ENCODE assay signal across 8 mouse cellular contexts in genomic region chr14:55490361-55491201, GRCm38 (mm10). TPM values are rescaled to one million over a fixed set of nuclear protein-coding genes. Genes with fewer than 3 reads are reported as not detected.
DNase-seq lines count a peak whose midpoint lies in the region; ATAC-seq and TF ChIP-seq lines count a peak whose summit lies in the region.

Gene Carmil3, plus strand, starts transcription at chr14:55490651.

- DNase-seq in forebrain, embryonic 14.5 days (ENCODE audit: low spot score) = peak; percentile 96
- peak; percentile 70 to 75 for DNase-seq in heart, postnatal 14 days
- peak; percentile 86 to 89 for DNase-seq in layer of hippocampus, adult 18-20 months (ENCODE audit: low spot score in 2 of 2)
- peak; percentile 62 for DNase-seq in liver, postnatal 0 days
- DNase-seq in thymus, adult 18-20 months = peak; percentile 59 to 66

- H3K4me3 ChIP-seq in E14TG2a.4 (replicated peaks; ENCODE audit: low read length) = peak within 1 kb of the TSS; percentile 88
- peak within 1 kb of the TSS; percentile 60 for H3K4me3 ChIP-seq in brown adipose tissue, adult 24 weeks (ENCODE audit: insufficient read depth, low read depth, low read length)
- peak within 1 kb of the TSS; percentile 78 for H3K4me3 ChIP-seq in forebrain, embryonic 14.5 days (ENCODE audit: low read depth, low read length)
- peak within 1 kb of the TSS; percentile 65 for H3K4me3 ChIP-seq in liver, postnatal 0 days (ENCODE audit: low read depth, low read length)
- peak within 1 kb of the TSS; percentile 75 for H3K4me3 ChIP-seq in neural tube, embryonic 14.5 days (ENCODE audit: low read depth, low read length)

- peak within 1 kb of the TSS; percentile 95 for H3K9ac ChIP-seq in forebrain, embryonic 14.5 days (ENCODE audit: low read length)
- peak within 1 kb of the TSS; percentile 40; the same call in 1 of the 2 replicates for H3K9ac ChIP-seq in liver, postnatal 0 days (replicated peaks)
- peak within 1 kb of the TSS; percentile 82 for H3K9ac ChIP-seq in neural tube, embryonic 14.5 days (replicated peaks; ENCODE audit: low read depth, low read length)

- peaks cover 41% of the 10 kb centered on the region for H3K4me1 ChIP-seq in E14TG2a.4 (replicated peaks; ENCODE audit: low read depth, low read length)
- H3K4me1 ChIP-seq in brown adipose tissue, adult 24 weeks (ENCODE audit: control insufficient read depth, insufficient read depth, insufficient read length, low read length) = no peaks in the 10 kb centered on the region
- H3K4me1 ChIP-seq in forebrain, embryonic 14.5 days (ENCODE audit: control insufficient read depth, insufficient read depth, low read length) = peaks cover 9% of the 10 kb centered on the region
- peaks cover 17% of the 10 kb centered on the region for H3K4me1 ChIP-seq in liver, postnatal 0 days (ENCODE audit: insufficient read depth)
- peaks cover 3% of the 10 kb centered on the region; the same call in 1 of the 2 replicates for H3K4me1 ChIP-seq in neural tube, embryonic 14.5 days (ENCODE audit: control insufficient read depth, insufficient read depth, low read length)

- ATAC-seq in forebrain, embryonic 14.5 days = peak; percentile 92
- ATAC-seq in liver, postnatal 0 days = peak; percentile 68
- peak; percentile 93 for ATAC-seq in neural tube, embryonic 14.5 days (ENCODE audit: low read depth)

- H3K9me3 ChIP-seq in E14TG2a.4 (ENCODE audit: low read length) = no peaks in the 10 kb centered on the region
- no peaks in the 10 kb centered on the region for H3K9me3 ChIP-seq in forebrain, embryonic 14.5 days (replicated peaks; ENCODE audit: control insufficient read depth, low read length)
- H3K9me3 ChIP-seq in liver, postnatal 0 days (ENCODE audit: low read length) = no peaks in the 10 kb centered on the region
- no peaks in the 10 kb centered on the region for H3K9me3 ChIP-seq in neural tube, embryonic 14.5 days (ENCODE audit: control insufficient read depth, low read length)

- H3K27ac ChIP-seq in brown adipose tissue, adult 24 weeks (replicated peaks; ENCODE audit: low read depth, low read length) = no peak within 1 kb of the TSS
- peak within 1 kb of the TSS; percentile 95 for H3K27ac ChIP-seq in forebrain, embryonic 14.5 days (ENCODE audit: low read depth, low read length)
- no peak within 1 kb of the TSS for H3K27ac ChIP-seq in liver, postnatal 0 days (ENCODE audit: low read depth)
- H3K27ac ChIP-seq in neural tube, embryonic 14.5 days (ENCODE audit: low read depth, low read length) = peak within 1 kb of the TSS; percentile 93

- intact Hi-C loops in heart, postnatal 14 days (cut with DNase I) = loop anchor here (10.0 kb wide), 1 partner anchor 254 kb away; the partner anchor contains the start of genes Dhrs1 and Nop9

- no peak for TF ChIP-seq CTCF in E14TG2a.4 (conservative IDR thresholded peaks at IDR 0.05; ENCODE audit: low read length)
- TF ChIP-seq CTCF in liver, postnatal 0 days (IDR thresholded peaks at IDR 0.05; ENCODE audit: low read depth) = no peak

- peaks cover 52% of the 10 kb centered on the region for H3K27me3 ChIP-seq in E14TG2a.4 (ENCODE audit: insufficient read depth, low read length)
- no peaks in the 10 kb centered on the region for H3K27me3 ChIP-seq in forebrain, embryonic 14.5 days (replicated peaks; ENCODE audit: control insufficient read depth, insufficient read depth, low read length)
- H3K27me3 ChIP-seq in liver, postnatal 0 days (ENCODE audit: insufficient read depth, low read length) = peaks cover 15% of the 10 kb centered on the region; the same call in 1 of the 2 replicates
- H3K27me3 ChIP-seq in neural tube, embryonic 14.5 days (ENCODE audit: control insufficient read depth, insufficient read depth, low read length) = no peaks in the 10 kb centered on the region

- peak within 1 kb of the TSS; percentile 82 for H3K4me2 ChIP-seq in forebrain, embryonic 14.5 days (ENCODE audit: low read length)
- H3K4me2 ChIP-seq in liver, postnatal 0 days (ENCODE audit: low read depth, low read length) = peak within 1 kb of the TSS; percentile 96
- peak within 1 kb of the TSS; percentile 67 for H3K4me2 ChIP-seq in neural tube, embryonic 14.5 days (ENCODE audit: low read depth, low read length)

- no peaks in the 10 kb centered on the region for H3K36me3 ChIP-seq in E14TG2a.4 (ENCODE audit: insufficient read depth, low read length)
- H3K36me3 ChIP-seq in forebrain, embryonic 14.5 days (ENCODE audit: control insufficient read depth, insufficient read depth, low read length) = peaks cover 21% of the 10 kb centered on the region
- peaks cover 13% of the 10 kb centered on the region for H3K36me3 ChIP-seq in liver, postnatal 0 days (replicated peaks; ENCODE audit: insufficient read depth, low read length)
- H3K36me3 ChIP-seq in neural tube, embryonic 14.5 days (ENCODE audit: control insufficient read depth, insufficient read depth, low read length) = peaks cover 16% of the 10 kb centered on the region; the same call in 1 of the 2 replicates

- TF ChIP-seq EP300 in liver, postnatal 0 days (IDR thresholded peaks at IDR 0.05; ENCODE audit: low read depth) = no peak

- under 1% methylated on average over 54 of the region's 68 CpGs for WGBS in forebrain, embryonic 14.5 days
- 4% methylated on average over 49 of the region's 68 CpGs for WGBS in liver, postnatal 0 days (ENCODE audit: insufficient replicate concordance)
- WGBS in neural tube, embryonic 14.5 days = under 1% methylated on average over 64 of the region's 68 CpGs

RNA-seq across cellular contexts. Expression of gene Carmil3, which starts in this region (rescaled TPM):
- polyA plus RNA-seq in brown adipose tissue, adult 24 weeks (2012; ENCODE audit: insufficient read depth, insufficient read length, missing spikeins) = 0.48 and 0.54 TPM in 2 replicates
- 21.9 and 26.5 TPM in 2 replicates for polyA plus RNA-seq in forebrain, embryonic 14.5 days (2014; fragmentation: Nextera tagmentation; extraction: Ambion mirVana)
- total RNA-seq in heart, postnatal 14 days (2021) = 1 to 10 TPM; 2.5 to 5.5 TPM
- total RNA-seq in layer of hippocampus, adult 18-20 months (2021) = 10 to 100 TPM; 46.8 to 50.8 TPM
- 0.06 and 0.08 TPM in 2 replicates for polyA plus RNA-seq in liver, postnatal 0 days (2015; fragmentation: Nextera tagmentation; extraction: Ambion mirVana)
- polyA plus RNA-seq in neural tube, embryonic 14.5 days (2014; fragmentation: Nextera tagmentation; extraction: Ambion mirVana) = 28.5 and 46.2 TPM in 2 replicates

Comparison
In these comparisons a context has a peak if more than half of its experiments do, and no peak if none do; other contexts are left out.
1. RNA of gene Carmil3 (total RNA-seq): 46.8 to 50.8 TPM in layer of hippocampus, adult 18-20 months; 2.5 to 5.5 TPM in heart, postnatal 14 days; every median in the first group is over 4 times any median in the second.
2. RNA of gene Carmil3 (polyA plus RNA-seq): 28.5 to 46.2 TPM in neural tube, embryonic 14.5 days and 21.9 to 26.5 TPM in forebrain, embryonic 14.5 days; 0.48 to 0.54 TPM in brown adipose tissue, adult 24 weeks and 0.06 to 0.08 TPM in liver, postnatal 0 days; every median in the first group is over 10 times any median in the second.
3. Peak in DNase-seq, ATAC-seq, H3K4me3 ChIP-seq, H3K9ac ChIP-seq and H3K4me2 ChIP-seq in liver, postnatal 0 days; RNA of the gene not detected or under 1 TPM.
4. H3K27ac ChIP-seq: peak in forebrain, embryonic 14.5 days (single experiment) and neural tube, embryonic 14.5 days (single experiment); none in brown adipose tissue, adult 24 weeks (single experiment) and liver, postnatal 0 days (single experiment).
5. H3K9ac ChIP-seq: peak in every context shown above with its lines; median percentile 95 in forebrain, embryonic 14.5 days; 82 in neural tube, embryonic 14.5 days; 40 in liver, postnatal 0 days.
6. Peak in every context shown above with its lines, with median percentiles within 50 percentile points of each other: H3K4me3 ChIP-seq, ATAC-seq, DNase-seq and H3K4me2 ChIP-seq.